ENCODE assay signal across 9 mouse cellular contexts in genomic region chr10:70368685-70369084, GRCm38 (mm10).
DNase-seq lines count a peak whose midpoint lies in the region; ATAC-seq lines count a peak whose summit lies in the region.
"Had no signal": no experiment of that assay in that cellular context is flagged by ENCODE, and none has a peak within 500 bp of the region (broad histone marks: within the 10 kb centered on the region; RNA-seq: fewer than 3 reads in every experiment).

No protein-coding gene starts in this region.

- H3K36me3 ChIP-seq in lung, embryonic 16.5 days (ENCODE audit: control insufficient read depth, insufficient read depth, low read length) = no peaks in the 10 kb centered on the region
- H3K36me3 ChIP-seq: liver, embryonic 15.5 days had no signal

- WGBS in lung, embryonic 16.5 days = 39% methylated on average over 7 of the region's 7 CpGs

- no peak overlapping the region for H3K4me2 ChIP-seq in lung, embryonic 16.5 days (ENCODE audit: low read depth, low read length)
- H3K4me2 ChIP-seq: liver, embryonic 15.5 days had no signal

- no peaks in the 10 kb centered on the region for H3K9me3 ChIP-seq in lung, embryonic 16.5 days (ENCODE audit: control insufficient read depth, low read length)
- H3K9me3 ChIP-seq: liver, embryonic 15.5 days had no signal

- H3K4me3 ChIP-seq in lung, embryonic 16.5 days (ENCODE audit: low read length) = no peak overlapping the region
- H3K4me3 ChIP-seq: liver, embryonic 15.5 days had no signal

- no peak overlapping the region for H3K27ac ChIP-seq in lung, embryonic 16.5 days (ENCODE audit: low read length)
- H3K27ac ChIP-seq: liver, embryonic 15.5 days had no signal

- no peaks in the 10 kb centered on the region for H3K4me1 ChIP-seq in lung, embryonic 16.5 days (replicated peaks; ENCODE audit: control insufficient read depth, insufficient read depth, low read length)
- H3K4me1 ChIP-seq: liver, embryonic 15.5 days had no signal

- H3K27me3 ChIP-seq in lung, embryonic 16.5 days (ENCODE audit: control insufficient read depth, insufficient read depth, low read depth, low read length) = no peaks in the 10 kb centered on the region
- H3K27me3 ChIP-seq: liver, embryonic 15.5 days had no signal

- H3K9ac ChIP-seq in lung, embryonic 16.5 days (ENCODE audit: low read length) = no peak overlapping the region
- H3K9ac ChIP-seq: liver, embryonic 15.5 days had no signal

- ATAC-seq in lung, embryonic 16.5 days (ENCODE audit: low read depth) = peak; percentile 38; the same call in 1 of the 2 replicates

- DNase-seq in thymus, postnatal 0 days (ENCODE audit: low spot score) = peak; percentile 2
- DNase-seq in thymus, postnatal 25 days = no peak
- DNase-seq in cerebellum, postnatal 36 days = peak; percentile 65
- DNase-seq in gastrocnemius, adult 18-20 months (ENCODE audit: low spot score) = peak; percentile 67
- peak; percentile 69 for DNase-seq in kidney, postnatal 14 days
- DNase-seq in right cerebral cortex, postnatal 10 days (ENCODE audit: low spot score in 2 of 2) = peak; percentile 66 to 83
- DNase-seq in spleen, adult 12 weeks (ENCODE audit: low spot score) = no peak

Comparison
In these comparisons a context has a peak if more than half of its experiments do, and no peak if none do; other contexts are left out.
1. DNase-seq: peak in thymus, postnatal 0 days (single experiment), cerebellum, postnatal 36 days (2 of 2), gastrocnemius, adult 18-20 months (single experiment), kidney, postnatal 14 days (single experiment) and right cerebral cortex, postnatal 10 days (2 of 2); none in thymus, postnatal 25 days (single experiment) and spleen, adult 12 weeks (single experiment).